Mouse (Mus musculus) right cerebral cortex, postnatal 14 days (tissue): ENCODE measurements around the gene Cwc22.

ENCODE experiments used
- DNase-seq: peaks from one replicate; pipeline ENCODE4 v3.0.0; 2022

Gene Cwc22

DNA sequence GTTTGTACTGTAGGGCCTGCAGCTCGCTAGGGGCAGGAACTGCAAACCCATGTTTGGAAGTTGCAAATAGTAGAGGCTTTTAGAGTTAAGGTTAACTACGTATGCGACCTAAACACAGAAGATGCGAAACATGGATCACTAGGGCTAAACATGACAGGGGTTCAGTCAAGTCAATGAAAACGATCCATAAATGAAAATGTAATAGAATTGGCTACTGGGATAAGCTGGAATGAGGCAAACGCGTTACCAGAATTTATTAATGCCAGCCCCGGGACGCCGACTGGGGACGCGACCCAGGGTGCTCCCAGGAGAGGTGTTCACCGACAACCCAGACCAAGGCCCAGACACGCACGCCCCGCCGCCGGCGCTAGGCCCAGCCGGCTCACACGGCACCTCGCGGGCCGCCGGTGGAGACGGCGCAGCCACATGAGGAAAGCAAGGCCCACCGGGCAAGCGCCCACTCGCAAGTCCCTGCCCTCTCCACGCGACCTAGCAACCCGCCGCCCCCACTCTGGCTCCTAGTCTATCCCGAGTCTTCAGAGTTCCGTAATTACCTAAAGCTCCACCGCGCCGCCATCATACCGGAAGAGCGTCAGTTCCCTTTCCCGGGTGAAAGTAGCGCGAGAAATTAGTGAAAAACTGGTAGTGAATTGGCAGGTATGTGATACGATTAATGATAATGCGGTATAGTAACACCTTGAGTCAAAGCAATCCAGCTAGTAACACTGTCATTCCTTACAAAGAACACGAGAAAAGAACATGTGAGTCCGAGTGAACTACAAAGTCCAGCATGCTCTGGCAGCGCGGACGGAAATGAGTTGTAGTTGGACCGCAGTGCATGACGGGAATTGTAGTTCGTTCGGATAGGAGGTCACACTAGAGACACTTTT, at the start of gene Cwc22:
TSS of gene Cwc22 (minus strand) at position 780 of the 890 bp plus-strand sequence.
- DNase-seq, result peak; percentile 98

- DNase-seq, result no peak
Observed at GRCm38 (mm10) chr2:77993727-77994401, 47.7 kb upstream of the Cwc22 start.

- no peak for DNase-seq
Observed at GRCm38 (mm10) chr2:77992951-77993604, 46.9 kb upstream of the Cwc22 start.

DNA sequence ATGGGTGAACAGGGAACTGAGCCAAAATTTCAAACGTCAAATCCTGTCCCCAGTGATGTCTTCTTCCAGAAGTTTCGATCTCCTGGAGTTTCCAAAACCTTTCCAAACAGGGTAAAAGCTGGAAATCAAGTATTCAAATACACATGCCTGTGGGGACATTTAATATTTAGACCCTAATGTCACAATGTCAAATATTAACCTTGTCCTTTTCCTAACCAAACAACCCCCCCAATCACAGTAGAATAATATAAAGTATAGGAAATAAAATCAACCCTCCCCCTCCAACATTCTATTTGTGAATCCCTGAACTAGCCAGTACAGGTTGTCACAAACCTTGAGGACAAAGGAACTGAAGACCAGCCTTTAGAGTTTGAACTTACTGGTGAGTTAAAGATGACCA, 44.6 kb upstream of the Cwc22 start:
- DNase-seq, result no peak

GRCm38 (mm10) chr2:77990121-77990520, 43.9 kb upstream of the Cwc22 start:
- DNase-seq, result no peak

- DNase-seq, result no peak
Observed at GRCm38 (mm10) chr2:77989390-77989789, 43.2 kb upstream of the Cwc22 start.

GRCm38 (mm10) chr2:77985991-77986730, 40.0 kb upstream of the Cwc22 start:
- DNase-seq, result no peak

- DNase-seq, result no peak
Observed at GRCm38 (mm10) chr2:77984209-77984608, 38.0 kb upstream of the Cwc22 start.

DNA sequence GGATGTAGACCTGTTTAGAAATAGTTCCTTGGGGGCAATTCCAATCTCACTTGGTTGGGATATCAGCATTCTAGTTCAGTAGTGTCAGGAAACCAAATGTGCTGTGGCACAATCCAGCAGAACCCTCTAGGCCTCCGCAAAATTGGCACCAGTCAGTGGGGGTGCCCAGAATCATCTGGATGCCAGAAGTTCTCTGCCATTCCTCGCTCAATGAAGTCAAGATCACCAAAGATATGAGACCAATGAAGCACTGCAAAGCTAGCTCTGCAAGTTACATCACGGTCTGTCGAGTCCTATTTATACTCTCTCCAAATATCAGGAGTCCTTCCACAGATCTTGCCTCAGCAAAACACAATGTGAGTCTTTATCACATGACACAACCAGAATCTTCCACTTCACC, 35.7 kb upstream of the Cwc22 start:
- DNase-seq, result no peak

DNA sequence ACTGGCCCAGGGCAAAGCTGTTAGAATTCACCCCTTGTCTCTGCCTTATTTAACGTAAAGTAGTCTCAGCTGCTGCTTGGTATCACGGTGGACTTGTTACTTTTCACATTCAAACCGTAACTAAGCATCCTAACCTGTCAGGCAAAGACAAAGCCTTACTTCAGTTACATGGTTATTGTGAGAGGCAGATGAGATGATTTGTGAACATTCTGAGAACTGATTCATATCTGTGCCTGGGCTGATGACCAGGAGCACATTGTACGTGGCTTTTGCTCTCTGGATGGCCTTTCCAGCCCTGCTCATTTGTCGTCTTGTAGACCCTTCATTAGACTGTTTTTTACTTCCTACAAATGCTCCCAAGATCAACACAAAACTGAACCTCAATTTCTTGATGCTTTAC, 34.5 kb upstream of the Cwc22 start:
- DNase-seq, result no peak

GRCm38 (mm10) chr2:77979519-77979918, 33.3 kb upstream of the Cwc22 start:
- no peak for DNase-seq

DNA sequence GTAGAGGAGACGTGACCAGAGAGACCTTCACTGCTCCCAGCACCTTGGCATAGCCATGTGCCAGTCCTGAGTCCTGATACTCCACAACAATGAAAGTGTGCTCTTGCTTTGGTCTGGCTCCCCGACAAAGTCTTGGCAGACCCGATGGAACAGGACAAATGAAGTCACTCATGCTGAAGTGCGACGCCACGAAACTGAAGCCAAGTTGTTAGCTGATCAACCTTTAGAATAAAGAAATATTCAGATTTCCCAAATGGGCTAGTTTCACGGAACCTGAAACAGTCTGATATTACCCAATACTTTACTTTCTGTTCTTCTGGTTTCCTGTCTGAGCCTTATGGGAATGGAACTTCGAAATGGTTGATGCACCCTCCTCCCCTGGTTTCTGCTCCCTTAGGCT, 32.9 kb upstream of the Cwc22 start:
- no peak for DNase-seq

DNA sequence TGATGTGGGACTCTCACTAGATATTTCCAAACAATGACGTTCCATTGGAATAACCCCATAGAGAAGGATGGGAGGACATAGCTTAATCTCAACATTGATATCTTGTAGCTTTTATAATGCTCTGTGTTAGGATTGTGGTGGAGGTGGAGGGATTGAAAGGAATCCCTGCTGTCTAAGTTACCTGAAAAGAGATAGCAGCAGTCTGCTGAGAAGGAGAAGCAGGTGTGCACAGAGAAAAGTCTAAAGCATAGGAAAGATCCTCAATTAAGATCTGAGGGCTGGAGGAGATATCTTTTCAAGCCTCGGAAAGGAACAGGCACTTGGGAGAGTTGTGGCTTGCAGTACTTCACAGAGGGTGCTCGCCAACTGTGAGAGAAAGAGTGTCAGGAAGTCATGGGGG, 32.1 kb upstream of the Cwc22 start:
- no peak for DNase-seq

- DNase-seq, result no peak
Observed at GRCm38 (mm10) chr2:77976321-77976920, 30.2 kb upstream of the Cwc22 start.

- DNase-seq, result no peak
Observed at GRCm38 (mm10) chr2:77975606-77976005, 29.4 kb upstream of the Cwc22 start.

DNA sequence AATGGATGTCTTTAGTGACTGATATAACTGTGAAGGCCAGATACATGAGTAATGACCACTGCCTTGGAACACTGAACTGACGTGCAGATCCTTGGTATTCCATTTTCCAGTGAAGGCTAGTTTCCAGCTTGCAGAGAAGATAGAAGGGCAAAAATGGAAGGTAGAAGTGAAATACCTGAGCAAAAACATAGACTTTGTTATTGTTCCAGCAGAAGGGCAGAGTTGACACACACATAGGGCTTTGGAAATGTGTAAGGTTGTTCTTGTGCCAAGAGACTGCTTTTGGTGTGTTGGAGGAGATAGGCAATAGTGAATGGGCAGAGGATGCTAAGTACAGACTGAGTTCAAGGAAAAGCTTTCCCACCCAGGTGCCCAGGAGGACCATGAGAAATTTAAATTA, 28.8 kb upstream of the Cwc22 start:
- no peak for DNase-seq

GRCm38 (mm10) chr2:77974366-77974765, 28.2 kb upstream of the Cwc22 start:
- DNase-seq, result no peak

- DNase-seq, result no peak
Observed at GRCm38 (mm10) chr2:77973296-77973695, 27.1 kb upstream of the Cwc22 start.

DNA sequence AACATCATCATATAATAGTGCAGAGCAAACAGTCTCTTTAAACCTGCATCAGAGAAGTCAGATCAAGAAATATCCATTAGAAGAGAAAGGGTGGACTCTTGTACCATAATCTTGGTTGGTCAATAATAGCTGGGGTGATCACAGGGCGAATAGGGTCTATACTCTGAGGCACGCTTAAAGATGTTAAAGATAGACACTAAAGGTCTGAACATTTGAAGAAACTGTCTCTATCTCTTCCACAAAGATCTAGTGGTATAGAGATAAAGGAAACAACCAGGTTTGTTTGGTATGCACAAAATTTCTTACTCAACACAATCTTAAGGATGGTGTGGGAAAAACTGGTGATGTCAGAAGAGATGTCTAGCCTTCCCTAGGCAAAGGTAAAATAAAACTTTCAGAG, 26.4 kb upstream of the Cwc22 start:
- no peak for DNase-seq

DNA sequence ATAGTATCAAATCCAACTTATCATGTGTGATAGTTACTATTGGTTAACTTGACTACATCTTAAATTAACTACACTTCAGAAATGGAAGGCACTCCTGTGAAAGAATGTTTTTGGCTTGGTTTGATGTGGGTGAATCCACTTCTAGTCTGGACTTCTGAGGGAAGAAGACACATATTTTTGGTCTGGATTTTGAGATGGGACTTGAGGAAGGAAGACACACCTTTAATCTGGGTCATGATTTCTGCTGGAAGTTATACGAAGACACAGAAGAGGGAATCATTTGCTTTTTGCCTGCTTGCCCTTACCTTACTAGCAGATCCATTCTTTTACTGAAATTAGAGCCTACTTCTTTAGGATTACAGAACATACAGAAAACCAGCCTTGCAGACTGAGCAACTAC, 25.7 kb upstream of the Cwc22 start:
- no peak for DNase-seq

- no peak for DNase-seq
Observed at GRCm38 (mm10) chr2:77971361-77971760, 25.2 kb upstream of the Cwc22 start.

DNA sequence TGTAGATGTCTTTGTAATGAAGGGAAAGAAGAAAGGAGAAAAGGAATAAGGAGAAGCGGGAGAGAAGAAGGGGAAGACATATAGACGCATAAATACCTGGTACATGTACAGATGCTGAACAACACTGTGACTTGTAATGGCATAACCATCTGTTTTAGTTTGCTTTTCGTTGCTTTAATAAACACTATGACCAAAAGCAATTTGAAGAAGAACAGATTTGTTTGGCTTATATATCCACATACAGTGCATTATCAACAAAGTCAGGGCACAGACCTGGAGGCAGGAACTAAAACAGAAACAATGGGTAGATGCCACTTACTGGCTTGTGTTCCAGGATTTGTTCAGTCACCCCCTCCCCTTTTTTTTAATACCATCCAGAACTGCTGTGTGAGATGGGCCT, 24.4 kb upstream of the Cwc22 start:
- DNase-seq, result no peak

- DNase-seq, result no peak
Observed at GRCm38 (mm10) chr2:77969956-77970355, 23.8 kb upstream of the Cwc22 start.
